Mouse (Mus musculus) hindbrain, embryonic 15.5 days (tissue): ENCODE results near the gene Acp1. TPM values are rescaled to one million over a fixed set of nuclear protein-coding genes. Genes with fewer than 3 reads are reported as not detected.

Experiments
- ATAC-seq: fragments of 200-750 bp; cut with Nextera tagmentation; 2 replicates; pipeline ENCODE4 v1.8.0; 2017; ENCODE audit warnings: low read depth, moderate number of reproducible peaks, moderate TSS enrichment; ENCODE audit not compliant: low FRiP score
- H3K27ac ChIP-seq: fragments of 300-500 bp; sonication (generic); replicated peaks from 2 replicates; pipeline ENCODE4 v1.5.1; 2015; ENCODE audit warnings: mild to moderate bottlenecking, inconsistent platforms
- H3K27me3 ChIP-seq: fragments of 300-500 bp; sonication (generic); 2 replicates; pipeline ENCODE4 v1.6.1; 2015; ENCODE audit warnings: control low read depth, inconsistent platforms
- H3K36me3 ChIP-seq: fragments of 300-500 bp; sonication (generic); 2 replicates; pipeline ENCODE4 v1.6.1; 2015; ENCODE audit warnings: control low read depth, inconsistent platforms
- H3K4me1 ChIP-seq: fragments of 300-500 bp; sonication (generic); replicated peaks from 2 replicates; pipeline ENCODE4 v1.6.1; 2015; ENCODE audit warnings: control low read depth, inconsistent platforms
- H3K4me2 ChIP-seq: fragments of 300-500 bp; sonication (generic); 2 replicates; pipeline ENCODE4 v1.6.1; 2015; ENCODE audit warnings: moderate library complexity, mild to moderate bottlenecking, inconsistent platforms
- H3K4me3 ChIP-seq: fragments of 300-500 bp; sonication (generic); 2 replicates; pipeline ENCODE4 v1.5.1; 2015; ENCODE audit warnings: mild to moderate bottlenecking, inconsistent platforms
- H3K9ac ChIP-seq: fragments of 300-500 bp; sonication (generic); 2 replicates; pipeline ENCODE4 v1.6.1; 2015; ENCODE audit warnings: inconsistent platforms
- H3K9me3 ChIP-seq: fragments of 300-500 bp; sonication (generic); 2 replicates; pipeline ENCODE4 v1.6.1; 2016; ENCODE audit warnings: control low read depth, inconsistent platforms
- WGBS: fragments of 180-500 bp; shearing (Covaris S2); methylation state at CpG from one replicate; pipeline ENCODE4 v1.1.7; 2015; 5-methylcytosine and 5-hydroxymethylcytosine counted together
- polyA plus RNA-seq: library from polyadenylated mRNA; unstranded; fragments of >200 nt; fragmentation: Nextera tagmentation; extraction: Ambion mirVana; gene quantifications from 2 replicates; pipeline ENCODE4 v1.2.1, GENCODE M21; 2015

The Acp1 gene
- polyA plus RNA-seq, 1 experiment from 2014 or later: 98.6 TPM

GRCm38 (mm10) chr12:30897039-30897438, 14.3 kb downstream of the Acp1 start:
- no peak overlapping the region for H3K9ac ChIP-seq
- no peak for ATAC-seq
- H3K4me3 ChIP-seq: no peak overlapping the region
- H3K27me3 ChIP-seq: no peaks in the 10 kb centered on the region
- no peaks in the 10 kb centered on the region for H3K4me1 ChIP-seq
- no peaks in the 10 kb centered on the region for H3K9me3 ChIP-seq
- over 99% methylated on average over 4 of the region's 4 CpGs for WGBS
- no peak overlapping the region for H3K4me2 ChIP-seq
- H3K36me3 ChIP-seq: peaks cover 18% of the 10 kb centered on the region
- no peak overlapping the region for H3K27ac ChIP-seq

- Histone ChIP-seq H3K9ac (no peak overlapping the region), H3K9me3 (no peaks in the 10 kb centered on the region), H3K27ac (no peak overlapping the region), H3K4me2 (no peak overlapping the region), H3K36me3 (peaks cover 8% of the 10 kb centered on the region; the same call in 1 of the 2 replicates), H3K27me3 (no peaks in the 10 kb centered on the region), H3K4me3 (no peak overlapping the region), H3K4me1 (no peaks in the 10 kb centered on the region)
- WGBS: 89% methylated on average over 7 of the region's 7 CpGs
- ATAC-seq: no peak
These were observed 20.0 kb downstream of the Acp1 start for GRCm38 (mm10) chr12:30891438-30891837.

- peak; percentile 71; the same call in 1 of the 2 replicates for ATAC-seq
- Histone ChIP-seq H3K4me3 (no peak overlapping the region), H3K27ac (no peak overlapping the region), H3K9ac (no peak overlapping the region), H3K36me3 (peaks cover 8% of the 10 kb centered on the region; the same call in 1 of the 2 replicates), H3K4me2 (no peak overlapping the region), H3K9me3 (no peaks in the 10 kb centered on the region), H3K4me1 (no peaks in the 10 kb centered on the region), H3K27me3 (peaks cover 5% of the 10 kb centered on the region)
- WGBS: 44% methylated on average over 5 of the region's 5 CpGs
These were observed 21.3 kb downstream of the Acp1 start for GRCm38 (mm10) chr12:30890067-30890466.

GRCm38 (mm10) chr12:30888003-30888402, 23.4 kb downstream of the Acp1 start:
- no peak overlapping the region for H3K9ac ChIP-seq
- H3K36me3 ChIP-seq: no peaks in the 10 kb centered on the region
- WGBS: 94% methylated on average over 4 of the region's 4 CpGs

GRCm38 (mm10) chr12:30885891-30886290, 25.5 kb downstream of the Acp1 start:
- Histone ChIP-seq H3K9ac (no peak overlapping the region), H3K4me1 (peaks cover 12% of the 10 kb centered on the region), H3K4me2 (no peak overlapping the region), H3K36me3 (no peaks in the 10 kb centered on the region), H3K27ac (no peak overlapping the region), H3K27me3 (peaks cover 36% of the 10 kb centered on the region), H3K4me3 (no peak overlapping the region), H3K9me3 (no peaks in the 10 kb centered on the region)
- no peak for ATAC-seq
- 80% methylated on average over 6 of the region's 6 CpGs for WGBS

More at GRCm38 (mm10) chr12:30888003-30888402, 23.4 kb downstream of the Acp1 start:
- ATAC-seq: no peak
- Histone ChIP-seq H3K9me3 (no peaks in the 10 kb centered on the region), H3K4me2 (no peak overlapping the region), H3K4me3 (no peak overlapping the region), H3K27me3 (peaks cover 23% of the 10 kb centered on the region), H3K4me1 (peaks cover 12% of the 10 kb centered on the region), H3K27ac (no peak overlapping the region)

- peaks cover 39% of the 10 kb centered on the region for H3K27me3 ChIP-seq
- ATAC-seq: peak; percentile 79; the same call in 1 of the 2 replicates
- peak overlapping the region; percentile 42 for H3K9ac ChIP-seq
- peaks cover 12% of the 10 kb centered on the region for H3K4me1 ChIP-seq
- no peaks in the 10 kb centered on the region for H3K9me3 ChIP-seq
- H3K4me3 ChIP-seq: peak overlapping the region; percentile 53
- 8% methylated on average over 39 of the region's 39 CpGs for WGBS
- H3K4me2 ChIP-seq: peak overlapping the region; percentile 99
- no peaks in the 10 kb centered on the region for H3K36me3 ChIP-seq
- H3K27ac ChIP-seq: no peak overlapping the region
These were observed 26.7 kb downstream of the Acp1 start for GRCm38 (mm10) chr12:30884622-30885230.

- H3K9ac ChIP-seq: peak within 1 kb of the TSS; percentile 42
- peak within 1 kb of the TSS; percentile 99 for H3K4me2 ChIP-seq
- peak within 1 kb of the TSS; percentile 53 for H3K4me3 ChIP-seq
- no peak within 1 kb of the TSS for H3K27ac ChIP-seq
- no peaks in the 10 kb centered on the region for H3K9me3 ChIP-seq
- under 1% methylated on average over 54 of the region's 58 CpGs for WGBS
- H3K27me3 ChIP-seq: peaks cover 39% of the 10 kb centered on the region
- no peaks in the 10 kb centered on the region for H3K36me3 ChIP-seq
- ATAC-seq: peak; percentile 77
- H3K4me1 ChIP-seq: peaks cover 12% of the 10 kb centered on the region
These were observed 27.3 kb downstream of the Acp1 start, which contains the start of gene Alkal2 for GRCm38 (mm10) chr12:30883986-30884621. Gene Alkal2, plus strand, starts transcription at chr12:30884322.

- Histone ChIP-seq H3K27me3 (peaks cover 39% of the 10 kb centered on the region), H3K4me3 (peak overlapping the region; percentile 53), H3K4me1 (peaks cover 12% of the 10 kb centered on the region), H3K9ac (no peak overlapping the region; the same call in 1 of the 2 replicates), H3K36me3 (no peaks in the 10 kb centered on the region), H3K27ac (no peak overlapping the region), H3K9me3 (no peaks in the 10 kb centered on the region), H3K4me2 (peak overlapping the region; percentile 99)
- no peak for ATAC-seq
- 23% methylated on average over 4 of the region's 4 CpGs for WGBS
These were observed 27.8 kb downstream of the Acp1 start for GRCm38 (mm10) chr12:30883592-30883985.

GRCm38 (mm10) chr12:30879447-30879846, 31.9 kb downstream of the Acp1 start:
- Histone ChIP-seq H3K4me3 (no peak overlapping the region), H3K4me1 (peaks cover 7% of the 10 kb centered on the region), H3K4me2 (no peak overlapping the region), H3K36me3 (no peaks in the 10 kb centered on the region), H3K27ac (no peak overlapping the region), H3K27me3 (peaks cover 28% of the 10 kb centered on the region), H3K9me3 (no peaks in the 10 kb centered on the region), H3K9ac (no peak overlapping the region)
- WGBS: 72% methylated on average over 6 of the region's 6 CpGs
- ATAC-seq: no peak

GRCm38 (mm10) chr12:30865781-30866180, 45.6 kb downstream of the Acp1 start:
- Histone ChIP-seq H3K9me3 (no peaks in the 10 kb centered on the region), H3K9ac (no peak overlapping the region), H3K36me3 (no peaks in the 10 kb centered on the region), H3K4me1 (no peaks in the 10 kb centered on the region), H3K4me3 (no peak overlapping the region), H3K4me2 (no peak overlapping the region), H3K27me3 (no peaks in the 10 kb centered on the region), H3K27ac (no peak overlapping the region)
- 81% methylated on average over 4 of the region's 4 CpGs for WGBS
- no peak for ATAC-seq

- Histone ChIP-seq H3K36me3 (no peaks in the 10 kb centered on the region), H3K9ac (no peak overlapping the region), H3K27me3 (no peaks in the 10 kb centered on the region), H3K4me2 (no peak overlapping the region), H3K9me3 (no peaks in the 10 kb centered on the region), H3K27ac (no peak overlapping the region), H3K4me3 (no peak overlapping the region), H3K4me1 (no peaks in the 10 kb centered on the region)
- 44% methylated on average over 2 of the region's 2 CpGs for WGBS
- peak; percentile 71; the same call in 1 of the 2 replicates for ATAC-seq
These were observed 47.0 kb downstream of the Acp1 start for GRCm38 (mm10) chr12:30864347-30864746.

GRCm38 (mm10) chr12:30856172-30856571, 55.2 kb downstream of the Acp1 start:
- Histone ChIP-seq H3K4me2 (no peak overlapping the region), H3K36me3 (no peaks in the 10 kb centered on the region), H3K9ac (no peak overlapping the region), H3K9me3 (no peaks in the 10 kb centered on the region), H3K4me1 (0 out of 2 replicates have a peak, but pooled peaks cover 2% of the 10 kb centered on the region), H3K4me3 (no peak overlapping the region), H3K27me3 (no peaks in the 10 kb centered on the region), H3K27ac (no peak overlapping the region)
- 96% methylated on average over 5 of the region's 5 CpGs for WGBS
- ATAC-seq: no peak
